Mouse (Mus musculus) megakaryocyte, embryonic 14.5 days (primary cell): Measurements from ENCODE around the gene Ralgds. TPM values are rescaled to one million over a fixed set of nuclear protein-coding genes. Genes with fewer than 3 reads are reported as not detected.
A peak's percentile ranks its signal among the peaks of the same experiment; 100 is the strongest.
"Not testable (repeated sequence)": the region's sequence is repeated elsewhere in the genome, so short reads cannot be mapped to it uniquely, and the experiment has no call there.

Experiments used
- H3K27me3 ChIP-seq: replicated peaks from 2 replicates; pipeline ENCODE3; 2012; ENCODE audit warnings: inconsistent platforms
- H3K36me3 ChIP-seq: replicated peaks from 2 replicates; pipeline ENCODE3; 2012; ENCODE audit warnings: low read length, inconsistent platforms, mixed read lengths
- H3K4me1 ChIP-seq: 2 replicates; pipeline ENCODE4 v1.6.1; 2012; ENCODE audit warnings: inconsistent platforms
- H3K4me3 ChIP-seq: replicated peaks from 2 replicates; pipeline ENCODE3; 2012; ENCODE audit warnings: moderate library complexity, mild to moderate bottlenecking, inconsistent platforms
- H3K9me3 ChIP-seq: 2 replicates; pipeline ENCODE4 v1.6.1; 2012; ENCODE audit warnings: inconsistent platforms
- FLI1 ChIP-seq: IDR thresholded peaks from 2 replicates; pipeline ENCODE4 v1.6.1; 2012; ENCODE audit warnings: low read length, inconsistent platforms, mixed read lengths
- GATA1 ChIP-seq: IDR thresholded peaks from 3 replicates; pipeline ENCODE4 v1.6.1; 2012; ENCODE audit warnings: mixed read lengths, low read length, inconsistent platforms, borderline replicate concordance
- polyA plus RNA-seq: library from polyadenylated mRNA; stranded (reverse); fragments of >175 nt; gene quantifications from 2 replicates; pipeline ENCODE4 v1.2.3, GENCODE M21; 2012; ENCODE audit warnings: low replicate concordance; ENCODE audit not compliant: insufficient read depth

The Ralgds gene
- polyA plus RNA-seq, 1 experiment, result 6.7 TPM

GRCm38 (mm10) chr2:28505795-28506194, 7.1 kb upstream of the Ralgds start, which contains the start of gene Gm10134:
TSS of gene Gm10134 (plus strand) at chr2:28506095.
- TF ChIP-seq GATA1 (no peak), FLI1 (no peak)
- H3K36me3 ChIP-seq, result no peaks in the 10 kb centered on the region
- H3K9me3 ChIP-seq, result no peaks in the 10 kb centered on the region
- H3K4me1 ChIP-seq, result no peaks in the 10 kb centered on the region
- H3K27me3 ChIP-seq, result peaks cover 66% of the 10 kb centered on the region
- H3K4me3 ChIP-seq, result no peak within 1 kb of the TSS

GRCm38 (mm10) chr2:28506291-28506690, 6.6 kb upstream of the Ralgds start:
- Histone ChIP-seq H3K27me3 (peaks cover 70% of the 10 kb centered on the region), H3K36me3 (no peaks in the 10 kb centered on the region), H3K9me3 (no peaks in the 10 kb centered on the region), H3K4me1 (no peaks in the 10 kb centered on the region), H3K4me3 (no peak overlapping the region)
- TF ChIP-seq GATA1, result no peak
- TF ChIP-seq FLI1, result no peak

- H3K9me3 ChIP-seq, H3K4me3 ChIP-seq, H3K36me3 ChIP-seq: not testable (repeated sequence)
- H3K27me3 ChIP-seq, result peaks cover 75% of the 10 kb centered on the region
- peaks cover 29% of the 10 kb centered on the region for H3K4me1 ChIP-seq
These were observed 1.3 kb upstream of the Ralgds start for GRCm38 (mm10) chr2:28511600-28511999.

- Histone ChIP-seq H3K9me3 (no peaks in the 10 kb centered on the region), H3K36me3 (no peaks in the 10 kb centered on the region), H3K27me3 (peaks cover 68% of the 10 kb centered on the region), H3K4me3 (peak overlapping the region; percentile 92), H3K4me1 (peaks cover 47% of the 10 kb centered on the region)
- TF ChIP-seq GATA1 (no peak), FLI1 (no peak)
These were observed 776 bp downstream of the Ralgds start for GRCm38 (mm10) chr2:28513431-28514370.

- H3K4me1 ChIP-seq, result peaks cover 47% of the 10 kb centered on the region
- no peaks in the 10 kb centered on the region for H3K9me3 ChIP-seq
- peak overlapping the region; percentile 92 for H3K4me3 ChIP-seq
- no peaks in the 10 kb centered on the region for H3K36me3 ChIP-seq
- H3K27me3 ChIP-seq, result peaks cover 71% of the 10 kb centered on the region
- no peak for TF ChIP-seq GATA1
- TF ChIP-seq FLI1, result no peak
These were observed 1.6 kb downstream of the Ralgds start for GRCm38 (mm10) chr2:28514489-28514888.

GRCm38 (mm10) chr2:28517206-28517909, 4.4 kb downstream of the Ralgds start:
- Histone ChIP-seq H3K4me1 (peaks cover 64% of the 10 kb centered on the region), H3K36me3 (no peaks in the 10 kb centered on the region), H3K4me3 (peak overlapping the region; percentile 38), H3K27me3 (peaks cover 59% of the 10 kb centered on the region), H3K9me3 (no peaks in the 10 kb centered on the region)
- TF ChIP-seq GATA1 (no peak), FLI1 (no peak)

GRCm38 (mm10) chr2:28518231-28518630, 5.3 kb downstream of the Ralgds start:
- H3K9me3 ChIP-seq, result no peaks in the 10 kb centered on the region
- peaks cover 50% of the 10 kb centered on the region for H3K27me3 ChIP-seq
- no peak overlapping the region for H3K4me3 ChIP-seq
- no peaks in the 10 kb centered on the region for H3K36me3 ChIP-seq
- H3K4me1 ChIP-seq, result peaks cover 64% of the 10 kb centered on the region
- TF ChIP-seq FLI1 (no peak), GATA1 (no peak)

GRCm38 (mm10) chr2:28520581-28520980, 7.7 kb downstream of the Ralgds start:
- Histone ChIP-seq H3K9me3 (no peaks in the 10 kb centered on the region), H3K4me1 (peaks cover 72% of the 10 kb centered on the region), H3K27me3 (peaks cover 33% of the 10 kb centered on the region), H3K36me3 (no peaks in the 10 kb centered on the region), H3K4me3 (no peak overlapping the region)
- TF ChIP-seq FLI1 (no peak), GATA1 (no peak)

- H3K36me3 ChIP-seq, result no peaks in the 10 kb centered on the region
- peaks cover 24% of the 10 kb centered on the region for H3K27me3 ChIP-seq
- no peaks in the 10 kb centered on the region for H3K9me3 ChIP-seq
- H3K4me3 ChIP-seq, result no peak overlapping the region
- TF ChIP-seq FLI1, result no peak
- H3K4me1 ChIP-seq, result peaks cover 78% of the 10 kb centered on the region
These were observed 8.7 kb downstream of the Ralgds start for GRCm38 (mm10) chr2:28521571-28522151.

GRCm38 (mm10) chr2:28522166-28522565, 9.2 kb downstream of the Ralgds start:
- TF ChIP-seq GATA1 (no peak), FLI1 (no peak)
- peaks cover 78% of the 10 kb centered on the region for H3K4me1 ChIP-seq
- no peaks in the 10 kb centered on the region for H3K36me3 ChIP-seq
- no peaks in the 10 kb centered on the region for H3K9me3 ChIP-seq
- H3K27me3 ChIP-seq, result peaks cover 22% of the 10 kb centered on the region
- H3K4me3 ChIP-seq, result no peak overlapping the region
